Mouse (Mus musculus) intestine, embryonic 16.5 days (tissue): ENCODE results near the gene Ehd1. TPM values are rescaled to one million over a fixed set of nuclear protein-coding genes. Genes with fewer than 3 reads are reported as not detected.

Experiments
- ATAC-seq: fragments of 200-750 bp; cut with Nextera tagmentation; 2 replicates; pipeline ENCODE4 v1.8.0; 2017; ENCODE audit warnings: moderate TSS enrichment, moderate library complexity
- H3K27ac ChIP-seq: fragments of 300-500 bp; sonication (generic); 2 replicates; pipeline ENCODE4 v1.5.1; 2014; ENCODE audit warnings: mild to moderate bottlenecking, low read length
- H3K27me3 ChIP-seq: fragments of 300-500 bp; sonication (generic); replicated peaks from 2 replicates; pipeline ENCODE4 v1.6.1; 2014; ENCODE audit warnings: low read length, control low read depth, mixed read lengths; ENCODE audit not compliant: control insufficient read depth, insufficient read depth
- H3K36me3 ChIP-seq: fragments of 300-500 bp; sonication (generic); 2 replicates; pipeline ENCODE4 v1.6.1; 2014; ENCODE audit warnings: low read length, control low read depth; ENCODE audit not compliant: control insufficient read depth, insufficient read depth
- H3K4me1 ChIP-seq: fragments of 300-500 bp; sonication (generic); 2 replicates; pipeline ENCODE4 v1.6.1; 2014; ENCODE audit warnings: low read length, control low read depth, mixed read lengths; ENCODE audit not compliant: control insufficient read depth, insufficient read depth
- H3K4me2 ChIP-seq: fragments of 300-500 bp; sonication (generic); 2 replicates; pipeline ENCODE4 v1.6.1; 2014; ENCODE audit warnings: low read depth, low read length, control low read depth
- H3K4me3 ChIP-seq: fragments of 300-500 bp; sonication (generic); 2 replicates; pipeline ENCODE4 v1.5.1; 2014; ENCODE audit warnings: mild to moderate bottlenecking, low read length
- H3K9ac ChIP-seq: fragments of 300-500 bp; sonication (generic); 2 replicates; pipeline ENCODE4 v1.6.1; 2014; ENCODE audit warnings: low read depth, low read length
- H3K9me3 ChIP-seq: fragments of 300-500 bp; sonication (generic); 2 replicates; pipeline ENCODE4 v1.6.1; 2016; ENCODE audit warnings: low read length, control low read depth; ENCODE audit not compliant: control insufficient read depth
- WGBS: fragments of 180-500 bp; shearing (Covaris S2); extraction: QIAGEN DNeasy Blood & Tissue Kit; methylation state at CpG from one replicate; pipeline ENCODE4 v1.1.7; 2014; 5-methylcytosine and 5-hydroxymethylcytosine counted together
- polyA plus RNA-seq: library from polyadenylated mRNA; unstranded; fragments of >200 nt; fragmentation: Nextera tagmentation; extraction: Ambion mirVana; gene quantifications from 2 replicates; pipeline ENCODE4 v1.2.1, GENCODE M21; 2015

Ehd1 gene
- polyA plus RNA-seq, 1 experiment from 2014 or later = 135 TPM

DNA sequence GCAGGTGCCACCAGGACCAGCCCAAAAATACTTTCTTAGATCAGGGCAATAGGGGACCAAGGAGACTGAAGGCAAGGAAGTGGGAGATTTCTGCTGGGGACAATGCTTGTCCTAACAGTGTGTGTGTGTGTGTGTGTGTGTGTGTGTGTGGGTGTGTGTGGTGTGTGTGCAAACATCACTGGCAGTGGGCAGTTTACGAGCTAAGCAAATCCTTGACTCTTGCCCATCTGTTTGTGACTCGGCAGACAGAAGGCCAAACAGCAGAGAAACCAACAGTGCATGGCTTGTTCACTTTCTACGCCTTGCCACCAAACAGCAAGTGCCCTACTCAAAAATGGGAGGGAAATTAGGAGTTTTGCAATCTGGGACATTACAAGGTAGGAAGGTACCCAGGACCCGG, 2.9 kb upstream of the Ehd1 start:
- 70% methylated on average over 4 of the region's 4 CpGs for WGBS
- H3K4me2 ChIP-seq = no peak overlapping the region
- no peaks in the 10 kb centered on the region for H3K9me3 ChIP-seq
- no peak overlapping the region for H3K27ac ChIP-seq
- no peaks in the 10 kb centered on the region for H3K27me3 ChIP-seq
- peaks cover 21% of the 10 kb centered on the region for H3K4me1 ChIP-seq
- no peaks in the 10 kb centered on the region for H3K36me3 ChIP-seq
- ATAC-seq = no peak
- H3K9ac ChIP-seq = peak overlapping the region; percentile 10; the same call in 1 of the 2 replicates
- no peak overlapping the region for H3K4me3 ChIP-seq

DNA sequence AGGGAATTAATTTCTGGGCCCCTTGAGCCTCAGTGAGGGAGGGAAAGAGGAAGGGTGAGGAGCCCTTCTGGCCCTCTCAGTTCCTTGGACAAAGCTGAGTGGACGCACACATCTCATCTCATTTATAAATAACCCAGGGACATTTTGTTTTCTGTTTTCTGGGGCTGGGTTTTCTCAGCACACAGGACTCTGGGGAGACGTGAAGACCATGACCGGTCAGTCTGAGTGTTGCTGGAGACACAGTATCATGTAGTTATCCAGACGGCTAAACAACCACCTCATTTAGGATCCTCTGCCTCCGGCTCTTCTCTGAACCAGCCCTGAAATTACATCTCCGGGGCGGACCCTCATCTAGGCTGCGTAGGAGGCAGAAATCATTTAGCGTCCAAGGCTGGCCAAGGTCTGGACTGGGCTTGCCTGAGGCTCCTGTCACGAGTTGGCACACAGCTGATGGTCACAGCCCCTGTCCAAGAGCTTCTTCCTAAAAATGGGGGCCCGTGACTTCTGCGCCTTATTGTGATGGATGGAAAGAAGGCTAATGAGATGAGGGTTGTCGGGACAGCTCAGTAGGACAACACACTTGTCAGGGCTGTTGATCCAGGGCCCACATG, 2.4 kb upstream of the Ehd1 start:
- no peak overlapping the region for H3K27ac ChIP-seq

DNA sequence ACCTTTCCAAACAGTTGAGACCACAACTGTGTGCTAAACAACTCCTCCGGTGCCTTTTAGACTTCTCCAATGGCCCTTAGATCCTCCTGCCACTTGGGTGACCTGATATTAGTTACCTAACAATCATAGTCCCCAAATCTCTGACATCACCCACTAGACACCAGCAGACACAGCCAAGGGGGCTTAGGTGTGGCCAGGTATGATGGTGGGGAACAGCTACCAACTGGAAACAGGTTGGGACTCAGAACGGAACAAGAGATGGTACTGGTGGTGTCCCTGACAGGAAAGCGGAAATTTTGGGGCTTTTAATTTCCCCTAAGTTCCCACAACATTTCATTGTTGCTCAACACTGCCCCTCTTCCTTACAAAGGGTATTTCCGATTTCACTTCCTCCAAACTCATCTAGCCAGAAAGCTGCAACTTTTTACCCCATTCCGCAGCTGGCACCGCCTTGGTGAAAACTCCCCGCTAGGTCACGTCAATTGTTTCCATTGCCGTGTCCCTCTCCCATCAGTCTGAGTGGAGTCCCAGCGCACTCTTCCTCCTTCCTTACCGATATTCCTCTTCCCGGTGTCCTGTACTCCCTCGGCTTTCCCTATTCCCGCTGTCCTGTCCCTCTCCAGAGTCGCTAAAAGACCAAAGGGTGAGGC, 660 bp upstream of the Ehd1 start:
- Histone ChIP-seq H3K36me3 (no peaks in the 10 kb centered on the region), H3K9me3 (no peaks in the 10 kb centered on the region), H3K9ac (peak overlapping the region; percentile 66), H3K27me3 (no peaks in the 10 kb centered on the region), H3K27ac (peak overlapping the region; percentile 84), H3K4me2 (peak overlapping the region; percentile 86), H3K4me3 (peak overlapping the region; percentile 82), H3K4me1 (peaks cover 43% of the 10 kb centered on the region)
- ATAC-seq = no peak
- 6% methylated on average over 15 of the region's 15 CpGs for WGBS

More for the DNA sequence above, 2.4 kb upstream of the Ehd1 start:
- Histone ChIP-seq H3K9me3 (no peaks in the 10 kb centered on the region), H3K4me2 (no peak overlapping the region), H3K27me3 (no peaks in the 10 kb centered on the region), H3K9ac (no peak overlapping the region), H3K4me3 (no peak overlapping the region), H3K36me3 (no peaks in the 10 kb centered on the region), H3K4me1 (peaks cover 26% of the 10 kb centered on the region)
- ATAC-seq = no peak
- 86% methylated on average over 13 of the region's 13 CpGs for WGBS

DNA sequence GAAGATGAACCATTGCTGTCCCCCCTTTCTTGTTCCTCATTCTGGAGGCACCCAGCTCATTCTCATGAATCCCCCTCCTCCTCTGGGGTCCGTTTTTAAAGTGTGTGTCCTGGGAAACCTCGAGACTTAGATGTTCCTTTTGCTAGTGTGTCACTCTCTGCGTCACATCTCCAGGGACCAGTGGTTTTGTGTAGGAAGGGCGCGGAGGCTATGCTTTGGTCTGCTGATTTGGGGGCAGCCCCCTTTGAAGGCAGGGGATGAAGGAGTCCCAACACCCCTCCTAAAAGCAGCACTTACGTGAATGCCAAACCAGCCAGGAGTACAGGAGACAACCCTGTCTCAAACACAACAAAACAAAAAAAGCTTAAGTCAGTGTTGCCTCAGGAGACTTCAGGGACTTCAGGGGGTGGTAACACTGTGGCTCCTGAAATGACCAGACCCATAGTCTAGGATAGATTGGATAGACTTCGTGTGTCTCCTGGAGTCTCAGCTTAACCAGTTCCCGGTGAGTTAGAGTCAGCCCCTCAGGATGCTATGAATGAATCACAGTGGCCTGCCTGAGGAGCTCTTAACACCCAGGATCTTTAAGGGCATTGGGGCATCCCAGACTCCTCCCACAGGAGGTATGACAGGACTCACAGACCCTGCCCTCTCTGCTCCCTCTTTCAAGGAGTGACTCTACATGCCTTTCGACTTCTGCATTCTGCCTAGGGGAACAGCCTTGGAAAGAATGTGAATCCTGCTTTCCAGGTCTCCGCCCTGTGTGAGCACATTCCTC, 1.3 kb downstream of the Ehd1 start:
- H3K9ac ChIP-seq = peak overlapping the region; percentile 86
- no peaks in the 10 kb centered on the region for H3K9me3 ChIP-seq
- H3K27ac ChIP-seq = peak overlapping the region; percentile 72
- 5% methylated on average over 10 of the region's 10 CpGs for WGBS
- no peaks in the 10 kb centered on the region for H3K27me3 ChIP-seq
- H3K36me3 ChIP-seq = no peaks in the 10 kb centered on the region
- peak overlapping the region; percentile 85 for H3K4me2 ChIP-seq
- H3K4me1 ChIP-seq = peaks cover 43% of the 10 kb centered on the region
- H3K4me3 ChIP-seq = peak overlapping the region; percentile 82
- peak; percentile 63 for ATAC-seq

DNA sequence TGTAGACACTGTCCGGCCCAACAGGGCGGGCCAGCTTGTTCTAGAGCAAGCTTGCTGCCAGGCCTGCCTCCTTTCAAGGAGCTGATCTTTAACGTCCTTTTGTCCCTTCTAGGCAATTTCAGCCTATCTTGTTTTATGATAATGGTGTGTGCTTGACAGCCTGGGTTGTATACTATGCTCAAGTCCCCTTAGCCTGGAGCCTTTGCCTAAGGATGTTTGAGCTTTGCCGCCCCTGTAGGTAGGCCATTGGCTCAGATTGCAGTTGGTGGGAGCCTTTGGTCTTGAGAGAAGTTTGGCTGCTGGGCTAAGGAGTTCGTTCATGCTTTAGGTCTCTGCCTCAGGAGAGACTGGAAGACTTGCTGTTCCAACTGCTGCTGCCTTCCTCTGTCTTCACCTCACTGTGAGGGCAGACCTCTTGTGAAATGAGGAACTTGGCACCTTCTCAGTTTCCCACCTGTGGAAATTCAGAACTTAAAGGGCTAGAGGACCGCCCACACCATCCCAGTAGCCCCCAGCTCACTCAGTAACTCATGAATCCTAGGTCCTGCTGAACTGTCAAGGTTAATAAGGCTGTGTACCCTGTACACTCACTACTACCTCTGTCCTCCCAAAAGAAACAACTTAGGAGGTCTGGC, 2.0 kb downstream of the Ehd1 start:
- Histone ChIP-seq H3K27ac (peak overlapping the region; percentile 72), H3K4me3 (peak overlapping the region; percentile 82), H3K4me2 (peak overlapping the region; percentile 85), H3K9ac (peak overlapping the region; percentile 86), H3K9me3 (no peaks in the 10 kb centered on the region), H3K4me1 (peaks cover 42% of the 10 kb centered on the region), H3K27me3 (no peaks in the 10 kb centered on the region), H3K36me3 (no peaks in the 10 kb centered on the region)
- ATAC-seq = no peak
- 31% methylated on average over 6 of the region's 6 CpGs for WGBS

DNA sequence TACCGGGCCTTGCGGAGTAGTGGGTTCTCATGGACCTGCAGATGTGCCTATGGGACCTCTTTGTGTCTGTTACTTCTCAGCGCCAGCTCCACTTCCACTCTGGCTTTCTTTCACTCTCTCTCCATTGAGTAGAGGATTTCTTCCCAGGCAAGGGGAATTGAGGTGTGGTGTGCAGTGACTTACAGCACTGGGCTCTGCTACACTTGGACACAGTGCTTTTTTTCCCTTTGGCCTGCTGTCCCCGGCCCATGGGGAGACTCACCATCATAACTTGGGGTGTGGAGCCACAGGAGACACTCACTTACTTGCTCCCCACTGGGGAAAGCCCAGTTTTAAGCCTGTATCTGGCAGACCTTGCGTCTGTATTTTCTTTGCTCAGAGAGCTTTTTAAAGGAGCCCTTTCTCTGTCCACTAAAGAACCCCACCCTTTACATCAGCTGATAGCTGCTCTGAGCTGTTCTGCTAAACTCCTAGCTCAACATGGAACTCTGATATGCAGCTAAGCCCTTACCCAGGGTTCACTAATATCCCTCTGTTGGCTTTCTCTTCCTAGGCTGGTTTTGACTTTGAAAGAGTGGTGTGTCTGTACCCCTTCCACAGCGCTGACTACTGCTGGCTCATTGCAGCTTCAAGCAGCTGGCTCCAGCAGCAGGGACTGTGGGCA, 3.1 kb downstream of the Ehd1 start:
- Histone ChIP-seq H3K9ac (peak overlapping the region; percentile 86), H3K27ac (peak overlapping the region; percentile 23; the same call in 1 of the 2 replicates)

DNA sequence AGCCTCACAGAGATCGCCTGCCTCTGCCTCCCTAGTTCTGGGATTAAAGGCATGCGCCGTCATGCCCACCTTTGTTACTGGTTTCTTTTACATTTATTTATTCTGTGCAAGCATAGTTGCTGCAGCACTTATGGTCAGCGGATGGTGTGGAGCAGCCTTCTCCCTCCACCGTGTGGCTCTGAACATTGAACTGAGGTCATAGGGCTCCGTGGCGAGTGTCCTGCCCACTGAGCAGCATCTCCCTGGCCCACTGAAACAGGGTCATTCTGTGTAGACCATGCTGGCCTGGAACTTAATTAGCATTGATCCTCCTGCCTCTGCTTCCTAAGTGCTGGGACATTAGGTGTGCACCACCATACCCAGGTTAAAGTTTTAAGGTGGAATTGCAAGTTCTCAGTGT, 4.0 kb downstream of the Ehd1 start:
- WGBS = 87% methylated on average over 7 of the region's 7 CpGs
- H3K27me3 ChIP-seq = no peaks in the 10 kb centered on the region
- H3K4me3 ChIP-seq = no peak overlapping the region
- no peak for ATAC-seq
- peaks cover 53% of the 10 kb centered on the region for H3K4me1 ChIP-seq
- 0 out of 2 replicates have a peak, but pooled peaks cover 4% of the 10 kb centered on the region for H3K36me3 ChIP-seq
- peak overlapping the region; percentile 86; the same call in 1 of the 2 replicates for H3K9ac ChIP-seq
- 0 out of 2 replicates have a peak overlapping the region, but pooled peaks have one; percentile 2 for H3K4me2 ChIP-seq
- H3K27ac ChIP-seq = 0 out of 2 replicates have a peak overlapping the region, but pooled peaks have one; percentile 4
- H3K9me3 ChIP-seq = no peaks in the 10 kb centered on the region

More for the DNA sequence above, 3.1 kb downstream of the Ehd1 start:
- H3K4me3 ChIP-seq = peak overlapping the region; percentile 82
- no peaks in the 10 kb centered on the region for H3K9me3 ChIP-seq
- no peak for ATAC-seq
- H3K27me3 ChIP-seq = no peaks in the 10 kb centered on the region
- no peaks in the 10 kb centered on the region for H3K36me3 ChIP-seq
- H3K4me2 ChIP-seq = peak overlapping the region; percentile 85
- peaks cover 47% of the 10 kb centered on the region for H3K4me1 ChIP-seq
- WGBS = 78% methylated on average over 6 of the region's 6 CpGs

DNA sequence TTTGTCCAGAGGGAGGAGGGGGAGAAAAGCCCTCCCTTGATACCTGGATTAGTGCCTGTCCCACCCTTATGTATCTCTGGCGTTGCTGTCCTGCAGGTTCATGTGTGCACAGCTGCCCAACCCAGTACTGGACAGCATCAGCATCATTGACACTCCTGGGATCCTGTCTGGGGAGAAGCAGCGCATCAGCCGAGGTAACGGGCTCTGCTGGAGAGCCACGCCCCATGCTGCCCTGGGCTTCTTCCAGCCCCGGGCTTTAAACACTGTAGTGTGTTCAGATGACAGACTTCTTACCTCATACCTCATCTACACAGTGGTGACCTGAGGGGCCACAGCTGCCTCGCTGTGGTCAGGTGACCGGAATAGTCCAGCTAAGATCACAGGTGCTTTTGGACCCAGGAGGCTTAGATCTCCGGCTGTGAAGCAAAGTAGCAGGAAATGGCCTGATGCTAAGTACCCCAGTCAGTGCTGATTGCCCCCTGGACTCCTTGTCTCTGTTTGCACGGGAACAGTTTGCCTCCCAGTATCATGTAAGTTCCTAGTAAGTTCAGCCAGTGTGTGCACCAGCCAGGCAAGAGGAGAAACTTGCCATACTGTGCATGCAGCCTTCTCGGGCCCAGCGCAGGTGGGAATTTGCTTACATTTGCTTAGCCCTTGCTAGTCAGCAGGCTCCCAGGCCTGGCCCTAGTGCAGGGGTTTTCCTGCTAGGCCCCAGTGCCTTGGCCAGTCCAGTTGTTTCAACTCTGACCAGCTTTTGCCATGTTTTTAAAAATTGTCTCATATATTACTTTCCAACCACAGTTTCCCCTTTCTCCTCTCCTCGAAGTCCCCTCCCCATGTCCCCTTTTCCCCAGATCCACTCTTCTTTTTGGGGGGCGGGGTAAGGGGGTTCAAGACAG, 4.8 kb downstream of the Ehd1 start:
- Histone ChIP-seq H3K27me3 (no peaks in the 10 kb centered on the region), H3K27ac (peak overlapping the region; percentile 40), H3K9me3 (no peaks in the 10 kb centered on the region), H3K4me3 (no peak overlapping the region), H3K4me2 (0 out of 2 replicates have a peak overlapping the region, but pooled peaks have one; percentile 2), H3K4me1 (peaks cover 59% of the 10 kb centered on the region), H3K36me3 (0 out of 2 replicates have a peak, but pooled peaks cover 4% of the 10 kb centered on the region), H3K9ac (peak overlapping the region; percentile 13; the same call in 1 of the 2 replicates)
- WGBS = 71% methylated on average over 14 of the region's 14 CpGs
- ATAC-seq = no peak
